Mouse (Mus musculus) brain, embryonic 18.5 days (tissue): ENCODE results near the gene Git2.

Source experiments
- DNase-seq: peaks from one replicate; pipeline ENCODE4 v3.0.0-alpha.2; 2012; ENCODE audit warnings: low read depth, low spot score

The Git2 gene

GRCm38 (mm10) chr5:114764812-114765735 is 10.2 kb downstream of the Git2 start:
- DNase-seq, result no peak

- DNase-seq, result no peak
Measured at GRCm38 (mm10) chr5:114761980-114762379, 13.3 kb downstream of the Git2 start.

- no peak for DNase-seq
Measured at GRCm38 (mm10) chr5:114759536-114760090, 15.7 kb downstream of the Git2 start.

- DNase-seq, result no peak
Measured at GRCm38 (mm10) chr5:114753384-114753783, 21.9 kb downstream of the Git2 start.

- DNase-seq, result no peak
Measured at GRCm38 (mm10) chr5:114752397-114752796, 22.9 kb downstream of the Git2 start.

GRCm38 (mm10) chr5:114750325-114750724 is 25.0 kb downstream of the Git2 start:
- DNase-seq, result no peak

GRCm38 (mm10) chr5:114747521-114747920 is 27.8 kb downstream of the Git2 start:
- no peak for DNase-seq

- no peak for DNase-seq
Measured at GRCm38 (mm10) chr5:114746886-114747285, 28.4 kb downstream of the Git2 start.

GRCm38 (mm10) chr5:114745581-114745980 is 29.7 kb downstream of the Git2 start:
- DNase-seq, result no peak

GRCm38 (mm10) chr5:114743697-114744090 is 31.6 kb downstream of the Git2 start:
- no peak for DNase-seq

- DNase-seq, result peak; percentile 22
Measured at GRCm38 (mm10) chr5:114742998-114743696, 32.2 kb downstream of the Git2 start.

- DNase-seq, result no peak
Measured at GRCm38 (mm10) chr5:114742572-114742971, 32.7 kb downstream of the Git2 start.

- DNase-seq, result no peak
Measured at GRCm38 (mm10) chr5:114740595-114740994, 34.7 kb downstream of the Git2 start.

- no peak for DNase-seq
Measured at GRCm38 (mm10) chr5:114738707-114739241, 36.5 kb downstream of the Git2 start.

- no peak for DNase-seq
Measured at GRCm38 (mm10) chr5:114737090-114737887, 38.0 kb downstream of the Git2 start.

- DNase-seq, result no peak
Measured at GRCm38 (mm10) chr5:114733606-114734005, 41.7 kb downstream of the Git2 start.

GRCm38 (mm10) chr5:114731969-114732368 is 43.3 kb downstream of the Git2 start:
- DNase-seq, result no peak

- no peak for DNase-seq
Measured at GRCm38 (mm10) chr5:114731498-114731897, 43.8 kb downstream of the Git2 start.

GRCm38 (mm10) chr5:114730129-114730528 is 45.2 kb downstream of the Git2 start:
- no peak for DNase-seq

GRCm38 (mm10) chr5:114728160-114728559 is 47.2 kb downstream of the Git2 start:
- no peak for DNase-seq

GRCm38 (mm10) chr5:114722846-114723245 is 52.5 kb downstream of the Git2 start:
- no peak for DNase-seq
